Mouse (Mus musculus): ENCODE results near the gene Galnt7. TPM values are rescaled to one million over a fixed set of nuclear protein-coding genes. Genes with fewer than 3 reads are reported as not detected.
A peak's percentile ranks its signal among the peaks of the same experiment; 100 is the strongest.
"Not testable (repeated sequence)": the region's sequence is repeated elsewhere in the genome, so short reads cannot be mapped to it uniquely, and the experiment has no call there.

Gene Galnt7
- total and polyA plus RNA-seq, 2 experiments from 2014 or later: 6.6 to 6.8 TPM

DNA sequence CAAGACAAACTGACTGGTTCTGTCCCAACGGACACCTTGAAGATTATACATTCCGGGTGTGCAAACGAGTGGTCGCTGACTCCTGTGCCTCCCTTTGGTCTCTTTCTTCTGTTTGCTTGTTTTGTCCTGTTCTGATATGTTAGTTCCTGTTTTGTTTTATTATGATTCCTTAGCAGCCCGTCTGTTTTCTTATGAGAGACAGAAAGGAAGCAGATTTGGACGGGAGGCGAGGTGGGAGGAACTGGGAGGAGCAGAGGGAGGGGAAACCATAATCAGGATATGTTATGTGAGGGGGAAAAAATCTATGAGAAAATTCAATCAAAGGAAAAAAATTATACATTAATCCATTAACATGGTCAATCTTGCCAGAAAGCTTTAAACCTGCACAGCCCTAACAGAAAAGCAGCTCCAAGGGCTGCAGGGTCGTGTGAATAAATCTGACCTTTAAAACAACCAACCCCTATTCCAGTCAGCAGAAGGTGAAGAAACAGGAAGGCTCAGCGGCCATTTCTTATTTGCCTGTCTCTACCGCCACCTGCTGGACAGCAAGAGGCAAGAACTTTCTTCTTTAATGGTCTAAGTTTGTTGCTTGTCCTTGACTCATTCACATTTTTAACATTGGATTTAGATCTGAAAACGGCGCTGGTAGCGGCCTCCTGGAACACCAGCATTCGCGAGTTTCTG, 122.0 kb downstream of the Galnt7 start:
- Histone ChIP-seq H3K36me3 (ENCODE audit: insufficient read depth, low read length) (no peaks in the 10 kb centered on the region; the same call in 1 of the 2 replicates), H3K9me3 (ENCODE audit: low read length) (no peaks in the 10 kb centered on the region), H3K4me3 (ENCODE audit: low read length) (no peak overlapping the region), H3K4me2 (ENCODE audit: low read depth, low read length) (0 out of 2 replicates have a peak overlapping the region, but pooled peaks have one; percentile 13), H3K4me1 (ENCODE audit: insufficient read depth, low read length) (no peaks in the 10 kb centered on the region), H3K27ac (no peak overlapping the region), H3K27me3 (ENCODE audit: insufficient read depth, low read length) (no peaks in the 10 kb centered on the region), H3K9ac (replicated peaks; ENCODE audit: low read length) (no peak overlapping the region; the same call in 1 of the 2 replicates)
- peak; percentile 90 for DNase-seq (ENCODE audit: low spot score)
- peak; percentile 89 for TF ChIP-seq CTCF (IDR thresholded peaks at IDR 0.05; ENCODE audit: low read depth)
- WGBS: 27% methylated on average over 15 of the region's 15 CpGs
- ATAC-seq: peak; percentile 70

DNA sequence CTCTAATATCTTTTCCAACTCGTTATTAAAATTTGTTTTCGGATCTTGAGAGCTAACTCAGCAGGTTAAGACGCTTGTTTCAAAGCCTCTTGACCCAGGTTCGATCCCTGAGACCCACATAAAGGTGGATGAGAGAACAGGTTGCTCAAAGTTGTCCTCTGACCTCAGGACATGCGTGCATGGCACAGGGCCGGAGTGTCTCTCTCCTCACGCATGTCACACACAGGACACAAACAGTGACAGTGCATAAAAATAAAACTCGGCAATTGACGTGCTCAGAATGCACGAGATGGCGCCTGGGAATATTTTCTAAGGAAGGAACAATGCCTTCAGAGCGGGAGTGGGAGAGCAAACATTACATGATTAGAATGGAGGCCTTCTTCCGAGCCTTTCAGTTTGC, 122.6 kb downstream of the Galnt7 start:
- no peaks in the 10 kb centered on the region; the same call in 1 of the 2 replicates for H3K36me3 ChIP-seq (ENCODE audit: insufficient read depth, low read length)
- H3K4me2 ChIP-seq (ENCODE audit: low read depth, low read length): 0 out of 2 replicates have a peak overlapping the region, but pooled peaks have one; percentile 13
- H3K27ac ChIP-seq: no peak overlapping the region
- 89% methylated on average over 13 of the region's 13 CpGs for WGBS
- no peak for TF ChIP-seq CTCF (IDR thresholded peaks at IDR 0.05; ENCODE audit: low read depth)
- DNase-seq (ENCODE audit: low spot score): no peak
- H3K4me1 ChIP-seq (ENCODE audit: insufficient read depth, low read length): no peaks in the 10 kb centered on the region
- H3K9me3 ChIP-seq (ENCODE audit: low read length): no peaks in the 10 kb centered on the region
- no peak overlapping the region for H3K4me3 ChIP-seq (ENCODE audit: low read length)
- H3K27me3 ChIP-seq (ENCODE audit: insufficient read depth, low read length): no peaks in the 10 kb centered on the region
- no peak for ATAC-seq
- H3K9ac ChIP-seq (replicated peaks; ENCODE audit: low read length): no peak overlapping the region

DNA sequence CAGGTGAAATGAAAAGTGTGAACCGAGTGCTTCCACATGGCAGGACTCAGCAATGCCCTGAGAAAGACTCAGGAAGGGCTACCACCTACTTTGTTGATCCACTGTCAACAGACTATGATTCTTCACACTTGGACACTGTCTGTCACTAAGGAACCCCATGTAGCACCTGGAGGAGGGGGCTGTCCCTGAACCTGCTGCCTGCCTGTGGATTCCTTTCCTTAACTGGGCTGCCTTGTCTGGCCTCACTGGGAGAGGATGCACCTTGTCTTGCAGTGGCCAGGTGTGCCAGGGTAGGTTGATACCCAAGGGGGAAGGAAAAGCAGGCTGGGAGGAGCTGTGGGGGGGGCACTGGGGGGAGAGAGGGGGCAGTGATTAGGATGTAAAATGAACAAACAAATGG, 124.8 kb downstream of the Galnt7 start:
- ATAC-seq (no peak), DNase-seq (ENCODE audit: low spot score) (no peak)
- 100% methylated on average over 1 of the region's 1 CpGs for WGBS
- no peak overlapping the region for H3K27ac ChIP-seq
- H3K9me3 ChIP-seq (ENCODE audit: low read length): no peaks in the 10 kb centered on the region
- no peak overlapping the region for H3K4me2 ChIP-seq (ENCODE audit: low read depth, low read length)
- no peaks in the 10 kb centered on the region for H3K4me1 ChIP-seq (ENCODE audit: insufficient read depth, low read length)
- no peak overlapping the region for H3K4me3 ChIP-seq (ENCODE audit: low read length)
- no peaks in the 10 kb centered on the region for H3K36me3 ChIP-seq (ENCODE audit: insufficient read depth, low read length)
- no peaks in the 10 kb centered on the region for H3K27me3 ChIP-seq (ENCODE audit: insufficient read depth, low read length)
- H3K9ac ChIP-seq (replicated peaks; ENCODE audit: low read length): no peak overlapping the region
- TF ChIP-seq CTCF (IDR thresholded peaks at IDR 0.05; ENCODE audit: low read depth): no peak

DNA sequence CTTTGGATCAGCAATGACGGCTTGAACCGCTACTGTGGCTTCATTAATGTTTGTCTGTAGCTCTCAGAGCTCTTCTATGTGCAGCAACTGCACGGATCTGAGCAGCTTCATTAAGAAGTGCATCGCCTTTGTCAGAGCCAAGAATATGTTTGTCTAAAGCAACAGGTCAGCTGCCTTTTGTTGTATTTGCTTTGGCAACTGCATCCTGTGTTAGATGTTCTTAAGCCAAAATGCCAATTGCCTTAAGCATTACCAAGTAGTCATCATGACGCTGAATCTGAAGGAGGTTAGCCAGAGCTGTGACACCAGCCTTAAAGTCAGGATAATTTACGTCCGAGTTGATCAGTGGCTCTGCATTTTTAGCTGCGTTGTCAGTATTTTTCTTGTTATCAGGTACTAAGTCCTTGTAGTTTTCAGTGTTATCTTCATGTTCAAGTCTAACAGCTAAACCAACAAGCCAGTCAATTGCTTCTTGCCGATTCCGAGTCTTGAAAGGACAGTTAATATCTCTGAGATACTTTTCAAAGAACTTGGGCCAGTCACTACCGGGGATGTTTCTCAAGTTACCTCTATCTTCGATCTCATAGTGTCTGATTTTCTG, 132.5 kb downstream of the Galnt7 start:
- 83% methylated on average over 12 of the region's 12 CpGs for WGBS
- no peak for ATAC-seq

DNA sequence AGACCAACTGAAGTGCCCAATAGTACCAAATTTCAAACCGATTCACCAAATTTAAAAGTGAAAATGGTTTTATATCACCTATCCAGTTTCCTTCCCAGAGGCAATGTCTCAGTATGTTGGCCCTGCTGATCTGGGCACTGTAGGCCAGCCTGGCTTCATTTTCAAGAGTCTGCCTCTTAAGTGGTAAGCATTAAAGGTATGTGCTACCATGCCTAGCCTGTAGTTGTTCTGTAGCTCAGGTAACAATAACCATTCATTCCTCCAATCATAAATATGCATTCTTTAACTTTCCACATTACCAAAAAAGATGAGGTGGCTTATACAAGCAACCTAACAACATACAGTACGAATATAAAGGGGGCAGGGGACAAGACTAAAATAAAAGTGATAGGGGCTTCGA, 135.1 kb downstream of the Galnt7 start:
- no peak overlapping the region for H3K27ac ChIP-seq
- no peaks in the 10 kb centered on the region for H3K9me3 ChIP-seq (ENCODE audit: low read length)
- no peak for DNase-seq (ENCODE audit: low spot score)
- H3K27me3 ChIP-seq (ENCODE audit: insufficient read depth, low read length): no peaks in the 10 kb centered on the region
- H3K4me1 ChIP-seq (ENCODE audit: insufficient read depth, low read length): no peaks in the 10 kb centered on the region
- 88% methylated on average over 3 of the region's 3 CpGs for WGBS
- no peak overlapping the region for H3K9ac ChIP-seq (replicated peaks; ENCODE audit: low read length)
- H3K36me3 ChIP-seq (ENCODE audit: insufficient read depth, low read length): no peaks in the 10 kb centered on the region
- no peak overlapping the region for H3K4me3 ChIP-seq (ENCODE audit: low read length)
- no peak for TF ChIP-seq CTCF (IDR thresholded peaks at IDR 0.05; ENCODE audit: low read depth)
- no peak overlapping the region for H3K4me2 ChIP-seq (ENCODE audit: low read depth, low read length)
- ATAC-seq: no peak

More for the DNA sequence above, 132.5 kb downstream of the Galnt7 start:
- Histone ChIP-seq H3K4me1 (ENCODE audit: insufficient read depth, low read length) (no peaks in the 10 kb centered on the region), H3K27me3 (ENCODE audit: insufficient read depth, low read length) (no peaks in the 10 kb centered on the region), H3K4me3 (ENCODE audit: low read length) (no peak overlapping the region), H3K9me3 (ENCODE audit: low read length) (no peaks in the 10 kb centered on the region), H3K9ac (replicated peaks; ENCODE audit: low read length) (no peak overlapping the region), H3K27ac (no peak overlapping the region), H3K4me2 (ENCODE audit: low read depth, low read length) (no peak overlapping the region), H3K36me3 (ENCODE audit: insufficient read depth, low read length) (no peaks in the 10 kb centered on the region)
- no peak for TF ChIP-seq CTCF (IDR thresholded peaks at IDR 0.05; ENCODE audit: low read depth)
- no peak for DNase-seq (ENCODE audit: low spot score)

DNA sequence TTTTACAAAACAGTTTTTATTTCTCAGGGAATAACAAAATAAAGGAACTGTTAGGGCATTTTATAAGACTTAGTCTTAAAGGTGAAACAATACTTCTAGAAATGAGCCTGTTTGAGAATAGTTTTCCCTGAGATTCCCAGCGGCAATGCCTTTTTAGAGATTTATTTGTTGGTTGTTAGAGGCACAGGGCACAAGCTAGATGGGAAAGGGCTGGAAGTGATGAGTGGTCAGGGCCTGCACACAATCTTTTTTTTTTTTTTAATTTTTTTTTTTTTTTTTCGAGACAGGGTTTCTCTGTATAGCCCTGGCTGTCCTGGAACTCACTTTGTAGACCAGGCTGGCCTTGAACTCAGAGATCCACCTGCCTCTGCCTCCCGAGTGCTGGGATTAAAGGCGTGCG, 136.1 kb downstream of the Galnt7 start:
- WGBS: 92% methylated on average over 4 of the region's 5 CpGs
- H3K9me3 ChIP-seq (ENCODE audit: low read length); H3K36me3 ChIP-seq (ENCODE audit: insufficient read depth, low read length); H3K27ac ChIP-seq; ATAC-seq; H3K27me3 ChIP-seq (ENCODE audit: insufficient read depth, low read length); DNase-seq (ENCODE audit: low spot score); H3K4me3 ChIP-seq (ENCODE audit: low read length); H3K4me2 ChIP-seq (ENCODE audit: low read depth, low read length); H3K4me1 ChIP-seq (ENCODE audit: insufficient read depth, low read length); H3K9ac ChIP-seq (replicated peaks; ENCODE audit: low read length): not testable (repeated sequence)

DNA sequence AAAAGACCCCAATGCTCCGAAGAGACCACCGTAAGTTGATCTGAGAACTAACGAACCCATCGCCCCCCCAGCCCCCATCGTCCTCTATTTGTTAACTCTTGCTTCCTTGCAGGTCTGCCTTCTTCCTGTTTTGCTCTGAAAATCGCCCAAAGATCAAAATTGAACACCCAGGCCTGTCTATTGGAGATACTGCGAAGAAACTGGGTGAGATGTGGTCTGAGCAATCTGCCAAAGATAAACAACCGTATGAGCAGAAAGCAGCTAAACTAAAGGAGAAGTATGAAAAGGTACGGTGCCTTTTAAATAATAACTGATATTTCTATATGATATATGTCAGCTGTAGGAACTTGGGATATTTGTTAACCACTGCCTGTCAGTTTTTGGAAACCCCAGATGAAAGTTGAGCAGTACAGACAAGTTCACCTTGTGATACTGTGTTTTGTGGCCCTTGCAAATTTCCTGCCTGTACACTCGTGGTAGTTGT, 139.6 kb downstream of the Galnt7 start:
- Histone ChIP-seq H3K4me2 (ENCODE audit: low read depth, low read length) (peak overlapping the region; percentile 76), H3K9ac (replicated peaks; ENCODE audit: low read length) (peak overlapping the region; percentile 99), H3K4me3 (ENCODE audit: low read length) (peak overlapping the region; percentile 94)
- H3K36me3 ChIP-seq (ENCODE audit: insufficient read depth, low read length); H3K4me1 ChIP-seq (ENCODE audit: insufficient read depth, low read length); H3K27me3 ChIP-seq (ENCODE audit: insufficient read depth, low read length); ATAC-seq; H3K9me3 ChIP-seq (ENCODE audit: low read length); H3K27ac ChIP-seq; DNase-seq (ENCODE audit: low spot score): not testable (repeated sequence)
- 19% methylated on average over 9 of the region's 10 CpGs for WGBS

Measured in hindbrain, postnatal 0 days (tissue).